Mouse (Mus musculus): ENCODE measurements at regions not wholly inside any gene's neighbourhood (a gene's known extent, or its start where the extent isn't known, plus 50 kb on each side); places are given as distances from the start of the nearest gene placed in this dataset.
"Not testable (repeated sequence)": the region's sequence is repeated elsewhere in the genome, so short reads cannot be mapped to it uniquely, and the experiment has no call there.

DNA sequence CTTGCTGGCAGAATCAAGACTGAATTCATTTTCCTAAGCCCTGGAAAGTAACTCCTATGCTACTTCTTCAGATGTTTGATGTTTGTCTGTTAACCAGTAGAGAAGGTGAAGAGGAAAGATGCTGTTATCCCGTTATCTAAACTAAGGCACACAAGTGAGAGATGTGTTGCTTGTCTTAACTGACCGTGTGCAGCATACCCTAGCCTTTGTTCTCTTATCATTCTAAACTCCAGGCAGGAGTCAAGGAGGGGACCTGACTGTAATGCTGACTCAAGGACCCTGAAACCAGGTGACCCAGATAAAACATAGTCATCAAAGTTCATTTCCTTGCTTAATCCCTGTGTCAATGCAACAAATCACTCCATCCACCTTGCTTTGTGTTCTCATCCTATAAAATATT is 136.7 kb downstream of the Car2 start:
- ATAC-seq, result no peak

DNA sequence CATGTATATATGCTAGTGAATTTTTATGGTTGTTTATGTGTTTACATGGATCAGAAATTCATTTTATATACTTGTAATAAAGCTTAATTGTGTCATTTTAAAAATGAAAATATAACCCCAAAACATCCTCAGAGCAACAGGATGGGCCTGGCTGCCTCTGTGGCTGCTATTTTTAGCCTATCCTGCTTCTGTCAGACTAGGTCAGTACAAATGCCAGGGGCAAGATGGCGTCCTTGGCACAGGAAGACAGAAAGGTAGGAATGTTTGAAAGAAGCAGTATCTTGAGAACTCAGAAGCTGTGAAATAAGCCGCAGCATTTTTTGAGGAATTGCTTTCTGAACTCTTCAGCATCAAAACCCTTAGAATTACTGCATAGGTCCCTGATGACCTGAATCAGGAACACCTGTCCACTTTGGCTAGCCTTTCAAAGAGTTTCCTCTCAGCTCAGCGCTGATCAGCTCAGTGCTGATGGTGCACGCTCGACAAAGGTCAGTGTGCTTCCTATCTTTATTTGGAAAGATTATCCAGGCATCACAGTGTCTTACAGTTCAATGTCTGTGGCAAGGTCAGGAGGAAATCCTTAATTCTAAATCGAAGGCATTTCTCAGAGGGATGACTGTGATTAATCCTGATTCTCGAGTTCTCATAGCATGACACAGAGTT is 154.9 kb downstream of the Car2 start:
- ATAC-seq, result no peak

GRCm38 (mm10) chr3:15053968-15054367 is 167.9 kb downstream of the Car2 start:
- no peak for ATAC-seq

DNA sequence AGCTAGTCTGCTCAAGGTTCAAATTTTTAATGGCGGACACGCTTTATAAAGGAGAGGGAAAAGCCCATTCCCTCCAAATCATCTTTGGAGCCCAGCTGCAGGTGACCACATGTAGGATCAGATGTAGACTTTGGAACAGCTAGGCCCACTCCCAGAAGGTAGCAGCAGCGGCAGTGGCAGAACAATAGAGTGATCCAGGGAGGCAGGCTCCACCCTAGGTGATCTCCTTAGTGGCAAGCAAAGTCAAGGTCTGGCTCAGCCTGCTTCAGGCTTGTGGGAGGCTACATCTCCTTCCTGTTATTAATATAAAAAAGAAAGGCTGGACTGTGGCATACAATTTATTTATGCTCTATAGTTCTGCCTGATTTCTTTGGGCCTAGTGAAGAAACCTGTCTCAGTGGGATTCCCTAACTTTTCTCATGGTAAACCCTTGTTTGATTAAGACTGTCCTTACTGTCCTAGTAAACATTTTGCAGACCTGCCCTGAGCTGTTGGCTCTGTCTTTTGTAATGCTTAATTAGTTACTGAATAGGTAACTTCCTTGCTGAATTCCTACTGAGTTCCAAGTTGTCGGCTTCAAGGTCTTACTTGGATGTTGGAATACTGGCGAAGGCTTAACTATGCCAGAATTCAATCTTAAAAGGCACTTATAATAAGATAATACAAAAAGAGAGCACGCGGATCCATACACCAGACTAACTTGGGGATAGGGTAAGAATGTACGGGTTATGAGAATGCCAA is 169.6 kb downstream of the Car2 start:
- not testable (repeated sequence) for ATAC-seq

GRCm38 (mm10) chr3:15056788-15057585 is 170.9 kb downstream of the Car2 start:
- ATAC-seq, result not testable (repeated sequence)

GRCm38 (mm10) chr3:15065681-15066080 is 179.6 kb downstream of the Car2 start:
- no peak for ATAC-seq

GRCm38 (mm10) chr3:15068256-15068655 is 182.2 kb downstream of the Car2 start:
- no peak for ATAC-seq

DNA sequence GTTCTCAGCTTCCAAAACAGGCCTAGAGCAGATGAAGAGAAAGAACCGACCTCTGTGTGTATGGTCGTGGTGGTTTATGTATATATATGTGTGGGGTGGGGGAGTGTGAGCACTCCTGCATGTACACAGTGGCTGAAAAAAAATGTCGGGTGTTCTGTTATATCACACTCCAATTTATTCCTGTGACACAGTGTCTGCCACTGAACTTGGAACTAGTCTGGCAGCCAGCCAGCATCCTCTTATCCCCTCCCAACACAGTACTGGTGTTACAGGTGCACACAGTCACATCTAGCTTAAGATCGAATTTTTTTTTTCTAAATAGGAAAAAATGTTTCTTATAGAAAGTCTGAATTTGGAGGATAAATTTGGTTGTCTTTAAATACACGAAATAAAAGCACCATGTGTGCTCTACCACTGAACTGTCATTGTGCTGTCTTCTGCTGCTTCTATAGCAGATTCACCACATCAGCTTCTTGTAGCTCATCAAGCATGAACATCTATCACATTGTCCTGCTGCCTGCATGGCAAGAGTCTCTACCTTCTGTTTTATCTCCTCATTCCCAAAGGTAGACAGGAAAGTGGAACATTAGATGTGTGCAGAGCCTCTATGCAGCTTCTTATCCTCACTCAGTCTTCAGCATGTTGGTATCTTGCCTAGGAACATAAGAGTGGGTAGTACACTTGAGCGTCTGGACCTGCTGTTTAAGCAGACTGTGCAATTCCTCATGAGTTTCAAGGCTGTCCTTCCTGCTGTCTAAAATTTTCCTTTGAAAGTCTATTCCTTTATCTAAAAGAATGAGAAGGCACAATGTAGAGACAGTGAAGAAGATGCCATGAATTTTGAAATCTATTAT is 185.2 kb downstream of the Car2 start:
- ATAC-seq, result no peak

DNA sequence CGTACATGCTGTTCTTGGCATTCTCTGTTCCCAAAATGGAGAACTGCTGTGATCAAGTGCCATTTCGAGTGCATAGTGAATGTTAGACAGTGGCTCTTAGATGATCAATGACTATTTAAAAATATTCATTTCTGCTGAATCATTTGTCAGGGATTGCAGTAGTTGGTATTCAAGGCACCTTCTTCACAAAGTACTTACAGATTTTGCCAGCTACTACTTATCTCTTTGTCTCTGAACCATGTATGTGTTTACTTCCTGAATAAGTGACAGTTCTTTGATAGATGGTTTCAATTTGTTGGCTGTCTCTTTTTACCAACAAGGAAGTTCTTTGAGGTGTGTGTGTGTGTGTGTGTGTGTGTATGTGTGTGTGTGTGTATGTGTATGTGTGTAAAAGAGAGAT is 187.3 kb downstream of the Car2 start:
- ATAC-seq, result no peak

- no peak for ATAC-seq
Observed at GRCm38 (mm10) chr3:15073847-15074246, 187.8 kb downstream of the Car2 start.

GRCm38 (mm10) chr3:15074949-15075348 is 188.9 kb downstream of the Car2 start:
- no peak for ATAC-seq

DNA sequence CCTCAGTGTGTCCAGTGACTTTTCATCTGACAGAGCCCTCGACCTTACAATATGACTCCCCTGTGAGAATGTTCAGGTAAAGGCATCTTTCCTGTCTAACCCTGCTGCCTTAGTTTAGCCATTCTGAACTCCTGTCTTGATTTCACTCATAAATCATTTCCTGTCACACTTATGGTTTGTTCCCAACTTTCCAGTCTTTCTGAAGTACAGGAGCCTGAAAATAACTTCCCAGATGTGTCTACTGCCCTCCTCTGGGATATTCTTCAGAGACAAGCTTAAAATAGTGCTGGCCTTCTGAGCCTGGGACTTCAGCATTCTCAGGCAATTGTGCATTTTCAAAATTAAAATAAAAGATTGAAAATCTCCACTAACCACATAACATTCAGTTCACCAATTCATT is 204.1 kb downstream of the Car2 start:
- no peak for ATAC-seq

DNA sequence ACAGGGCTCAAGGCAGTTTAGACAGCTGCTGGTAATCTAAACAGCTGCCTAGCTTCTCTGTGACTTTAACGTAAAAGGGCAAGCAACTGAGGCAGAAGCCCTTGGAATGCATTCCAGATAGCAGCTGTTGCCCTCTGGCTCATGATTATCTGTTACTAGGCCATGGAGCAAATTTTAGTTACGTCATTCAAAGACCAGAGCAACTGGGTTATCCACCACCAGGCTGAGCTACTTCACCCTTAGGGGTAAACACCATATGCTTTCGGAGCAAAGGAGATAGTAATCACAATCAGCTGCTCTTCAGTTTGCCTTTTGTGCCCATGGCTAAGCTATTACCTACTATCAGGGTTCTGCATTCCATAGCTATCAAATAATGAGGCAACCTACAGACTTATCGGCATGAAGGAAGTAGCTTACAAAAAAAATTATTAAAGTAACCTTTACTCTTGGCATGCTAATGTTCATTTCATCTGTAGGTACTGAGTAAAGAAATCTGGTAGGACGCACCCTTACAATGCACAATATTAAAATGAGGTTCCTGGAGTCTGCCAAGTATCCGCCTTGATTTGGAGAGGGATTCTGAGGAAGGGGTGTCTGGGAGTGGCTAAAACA is 212.2 kb downstream of the Car2 start:
- ATAC-seq, result no peak

- ATAC-seq, result no peak
Observed at GRCm38 (mm10) chr3:15098981-15099380, 212.9 kb downstream of the Car2 start.

GRCm38 (mm10) chr3:15105627-15106026 is 219.6 kb downstream of the Car2 start:
- ATAC-seq, result no peak

- ATAC-seq, result no peak
Observed at GRCm38 (mm10) chr3:15106281-15106680, 220.2 kb downstream of the Car2 start.

DNA sequence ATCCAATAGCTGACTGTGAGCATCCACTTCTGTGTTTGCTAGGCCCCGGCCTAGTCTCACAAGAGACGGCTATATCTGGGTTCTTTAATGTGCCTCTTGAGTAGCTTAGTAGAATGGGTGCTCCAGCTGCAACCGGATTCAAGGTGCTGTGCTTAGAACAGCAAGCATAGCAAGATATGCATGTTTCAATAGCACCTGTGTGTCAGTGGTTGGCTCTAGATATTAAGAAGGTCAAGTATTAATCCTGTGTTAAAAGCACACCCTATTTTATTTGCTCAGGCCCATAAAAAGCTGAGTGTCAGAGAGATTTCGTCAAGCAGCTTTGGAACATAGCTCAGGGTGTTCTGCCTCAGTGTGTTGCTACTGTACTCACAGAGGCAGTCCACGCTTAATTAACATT is 221.2 kb downstream of the Car2 start:
- ATAC-seq, result no peak

GRCm38 (mm10) chr3:15108239-15108934 is 222.3 kb downstream of the Car2 start:
- ATAC-seq, result no peak

DNA sequence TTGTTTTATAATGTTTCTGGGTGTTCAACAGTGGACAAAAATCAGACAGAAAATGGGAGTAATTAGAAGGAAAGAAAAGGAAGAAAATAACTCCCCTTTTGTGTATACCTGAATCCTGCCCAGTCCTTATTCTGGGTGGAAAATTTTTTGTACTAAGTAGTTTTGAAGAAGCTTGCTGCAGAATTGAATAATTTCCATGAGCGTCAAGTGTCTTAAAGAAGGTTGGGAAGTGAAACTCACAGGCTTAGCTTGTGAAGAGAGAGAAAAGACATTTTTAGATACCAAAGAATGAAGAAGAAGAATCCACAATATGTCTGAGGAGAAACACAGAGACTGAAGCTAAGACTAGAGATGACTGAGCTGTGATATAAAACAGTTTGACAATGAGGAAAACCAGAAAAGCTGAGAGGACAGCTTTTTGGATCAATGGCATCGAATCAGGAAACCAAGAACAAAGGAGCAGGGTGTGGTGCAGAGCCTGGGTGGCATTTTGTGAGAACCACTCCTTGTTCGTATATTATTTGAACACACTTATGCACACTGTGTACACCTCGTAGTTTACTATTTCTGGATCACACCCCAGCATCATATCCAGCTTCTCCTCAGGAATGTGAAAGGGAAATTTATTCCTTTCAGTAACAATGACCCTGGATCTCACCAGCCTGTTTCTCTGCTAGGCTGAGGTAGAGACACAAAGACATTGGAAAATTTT is 221.9 kb downstream of the Gm9733 start:
- no peak for ATAC-seq

DNA sequence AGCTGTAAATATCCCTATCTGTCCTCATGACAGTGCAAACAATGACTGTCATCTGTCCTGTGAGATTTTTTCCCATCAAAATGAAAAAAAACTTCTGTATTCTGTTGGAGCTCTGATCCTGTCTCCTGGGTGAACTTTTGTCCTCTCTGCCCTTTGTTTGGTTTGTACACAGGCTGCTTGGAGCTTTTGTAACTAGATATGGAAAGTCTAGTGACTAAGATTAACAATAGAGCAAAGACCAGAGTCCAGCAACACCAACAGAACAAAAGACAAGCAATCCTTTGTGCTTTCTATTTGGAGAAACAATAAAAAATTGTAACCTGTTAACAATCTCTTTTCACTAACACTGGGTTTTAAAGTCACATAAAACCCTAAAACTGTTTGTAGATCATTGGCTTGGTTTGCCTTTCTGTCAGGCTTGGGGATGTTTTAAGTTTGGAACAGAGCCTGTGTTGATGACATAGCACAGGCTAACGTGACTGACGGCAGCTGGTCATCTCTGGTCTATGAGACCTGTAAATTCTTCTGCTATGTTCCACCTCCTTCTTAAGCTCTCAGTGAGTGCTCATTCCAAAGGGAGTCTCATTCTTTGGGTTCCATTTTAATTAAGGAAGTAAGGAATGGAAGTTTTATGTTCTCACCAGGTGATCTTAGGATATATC is 219.8 kb downstream of the Gm9733 start:
- ATAC-seq, result no peak
